Mouse (Mus musculus): ENCODE results near the gene Pcid2. TPM values are rescaled to one million over a fixed set of nuclear protein-coding genes. Genes with fewer than 3 reads are reported as not detected.
A peak's percentile ranks its signal among the peaks of the same experiment; 100 is the strongest.
"Not testable (repeated sequence)": the region's sequence is repeated elsewhere in the genome, so short reads cannot be mapped to it uniquely, and the experiment has no call there.

Pcid2 gene
- polyA plus RNA-seq, 1 experiment from 2014 or later, result 46.5 TPM

DNA sequence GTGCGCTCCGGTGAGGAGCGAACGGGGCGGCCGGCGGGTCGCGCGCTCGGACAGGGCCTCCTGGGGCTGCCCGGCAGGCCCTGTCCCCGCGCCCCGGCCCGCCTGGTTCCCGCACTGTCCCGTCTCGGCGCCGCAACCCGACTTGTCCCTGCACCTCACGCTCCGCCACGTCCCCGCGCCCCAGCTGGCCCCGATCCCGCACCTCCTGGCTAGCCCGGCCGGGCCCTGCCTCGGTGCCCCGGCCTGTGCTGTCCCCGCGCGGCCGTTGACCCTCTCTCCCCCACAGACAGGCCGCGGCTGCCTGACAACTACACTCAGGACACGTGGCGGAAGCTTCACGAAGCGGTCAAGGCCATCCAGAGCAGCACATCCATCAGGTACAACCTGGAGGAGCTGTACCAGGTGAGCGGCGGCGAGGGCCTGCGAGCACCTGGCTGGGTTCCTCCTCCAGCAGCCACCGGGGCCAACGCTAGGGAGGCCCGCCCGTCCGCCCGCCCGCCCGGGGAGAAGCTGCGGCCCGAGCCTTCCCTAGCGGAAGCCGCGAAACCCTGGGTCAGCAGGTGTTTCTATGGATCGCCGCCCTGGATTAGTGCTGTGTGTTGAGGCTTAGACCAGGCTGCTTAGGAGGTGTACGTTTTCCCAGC is 771 bp upstream of the Pcid2 start:
- WGBS, result under 1% methylated on average over 52 of the region's 63 CpGs
- peaks cover 30% of the 10 kb centered on the region for H3K4me1 ChIP-seq (ENCODE audit: insufficient read depth, low read length)
- H3K4me2 ChIP-seq (replicated peaks; ENCODE audit: low read depth, low read length), result peak overlapping the region; percentile 93
- peak overlapping the region; percentile 97 for H3K9ac ChIP-seq (replicated peaks; ENCODE audit: low read length)
- peak overlapping the region; percentile 76 for H3K4me3 ChIP-seq (ENCODE audit: low read length)
- peaks cover 6% of the 10 kb centered on the region for H3K36me3 ChIP-seq (ENCODE audit: insufficient read depth, low read length)
- H3K9me3 ChIP-seq (ENCODE audit: low read length), result no peaks in the 10 kb centered on the region
- ATAC-seq (ENCODE audit: low FRiP score, low TSS enrichment), result peak; percentile 80
- H3K27ac ChIP-seq (ENCODE audit: low read length), result peak overlapping the region; percentile 85
- no peaks in the 10 kb centered on the region for H3K27me3 ChIP-seq (ENCODE audit: insufficient read depth, low read length)

DNA sequence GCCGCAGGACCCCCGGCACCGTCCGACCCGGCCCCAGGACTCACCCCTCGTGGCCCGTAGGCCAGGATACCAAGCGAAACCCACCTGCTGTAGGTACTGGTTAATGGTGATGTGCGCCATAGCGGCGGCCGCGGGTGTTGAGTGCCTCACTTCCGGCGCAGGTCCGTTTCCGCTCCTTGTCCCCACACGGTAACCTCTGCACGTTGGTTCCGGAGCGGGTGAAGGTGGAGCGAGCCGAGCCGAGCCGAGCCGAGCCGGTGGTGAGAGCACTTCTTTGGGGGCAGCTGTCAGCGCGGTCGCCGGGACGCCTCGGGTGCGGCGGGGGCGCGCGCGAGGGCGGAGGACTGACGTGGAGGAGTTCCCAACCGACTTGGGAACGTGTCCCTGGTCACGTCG is 570 bp downstream of the Pcid2 start:
- peaks cover 6% of the 10 kb centered on the region for H3K36me3 ChIP-seq (ENCODE audit: insufficient read depth, low read length)
- no peaks in the 10 kb centered on the region for H3K27me3 ChIP-seq (ENCODE audit: insufficient read depth, low read length)
- H3K9ac ChIP-seq (replicated peaks; ENCODE audit: low read length), result peak overlapping the region; percentile 97
- under 1% methylated on average over 39 of the region's 45 CpGs for WGBS
- H3K4me1 ChIP-seq (ENCODE audit: insufficient read depth, low read length), result peaks cover 30% of the 10 kb centered on the region
- peak overlapping the region; percentile 76 for H3K4me3 ChIP-seq (ENCODE audit: low read length)
- H3K9me3 ChIP-seq (ENCODE audit: low read length), result no peaks in the 10 kb centered on the region
- ATAC-seq (ENCODE audit: low FRiP score, low TSS enrichment), result peak; percentile 82
- peak overlapping the region; percentile 92 for H3K27ac ChIP-seq (ENCODE audit: low read length)
- H3K4me2 ChIP-seq (replicated peaks; ENCODE audit: low read depth, low read length), result peak overlapping the region; percentile 95

DNA sequence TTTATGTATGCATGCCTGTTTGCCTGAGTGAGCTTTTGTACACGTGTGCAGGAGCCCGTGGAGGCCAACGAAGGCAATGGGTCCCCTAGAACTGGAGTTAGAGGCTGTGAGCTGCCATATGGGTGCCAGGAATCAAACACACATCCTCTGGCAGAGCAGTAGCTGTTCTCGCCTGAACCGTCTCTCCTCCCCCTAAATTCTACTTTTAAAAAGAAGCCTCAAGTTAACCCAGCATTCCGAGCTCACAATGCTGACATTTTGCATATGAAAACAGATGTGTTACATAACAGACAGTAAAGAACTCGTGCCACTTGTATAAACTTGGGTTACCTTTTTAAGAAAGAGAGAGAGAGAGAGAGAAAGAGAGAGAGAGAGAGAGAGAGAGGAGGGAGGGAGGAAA is 27.7 kb downstream of the Pcid2 start:
- no peak overlapping the region for H3K27ac ChIP-seq (ENCODE audit: low read length)
- H3K9me3 ChIP-seq (ENCODE audit: low read length), result no peaks in the 10 kb centered on the region
- H3K4me2 ChIP-seq (replicated peaks; ENCODE audit: low read depth, low read length), result no peak overlapping the region
- ATAC-seq (ENCODE audit: low FRiP score, low TSS enrichment), result no peak
- peaks cover 81% of the 10 kb centered on the region for H3K36me3 ChIP-seq (ENCODE audit: insufficient read depth, low read length)
- H3K27me3 ChIP-seq (ENCODE audit: insufficient read depth, low read length), result no peaks in the 10 kb centered on the region
- H3K4me3 ChIP-seq (ENCODE audit: low read length), result no peak overlapping the region
- no peaks in the 10 kb centered on the region for H3K4me1 ChIP-seq (ENCODE audit: insufficient read depth, low read length)
- WGBS, result 81% methylated on average over 7 of the region's 7 CpGs
- H3K9ac ChIP-seq (replicated peaks; ENCODE audit: low read length), result no peak overlapping the region

DNA sequence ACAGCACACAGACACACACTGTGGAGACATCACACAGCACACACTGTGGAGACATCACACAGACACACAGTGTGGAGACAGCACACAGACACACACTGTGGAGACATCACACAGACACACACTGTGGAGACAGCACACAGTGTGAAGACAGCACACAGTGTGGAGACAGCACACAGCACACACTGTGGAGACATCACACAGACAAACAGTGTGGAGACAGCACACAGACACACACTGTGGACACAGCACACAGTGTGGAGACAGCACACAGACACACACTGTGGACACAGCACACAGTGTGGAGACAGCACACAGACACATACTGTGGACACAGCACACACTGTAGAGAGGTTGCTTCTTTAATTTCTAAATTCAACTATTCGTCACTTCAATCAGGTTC is 29.7 kb downstream of the Pcid2 start:
- not testable (repeated sequence) for H3K27ac ChIP-seq (ENCODE audit: low read length); ATAC-seq (ENCODE audit: low FRiP score, low TSS enrichment); H3K4me1 ChIP-seq (ENCODE audit: insufficient read depth, low read length); H3K9me3 ChIP-seq (ENCODE audit: low read length); H3K4me3 ChIP-seq (ENCODE audit: low read length); H3K27me3 ChIP-seq (ENCODE audit: insufficient read depth, low read length); H3K4me2 ChIP-seq (replicated peaks; ENCODE audit: low read depth, low read length); H3K9ac ChIP-seq (replicated peaks; ENCODE audit: low read length)
- WGBS, result 94% methylated on average over 1 of the region's 1 CpGs
- peaks cover 65% of the 10 kb centered on the region for H3K36me3 ChIP-seq (ENCODE audit: insufficient read depth, low read length)

DNA sequence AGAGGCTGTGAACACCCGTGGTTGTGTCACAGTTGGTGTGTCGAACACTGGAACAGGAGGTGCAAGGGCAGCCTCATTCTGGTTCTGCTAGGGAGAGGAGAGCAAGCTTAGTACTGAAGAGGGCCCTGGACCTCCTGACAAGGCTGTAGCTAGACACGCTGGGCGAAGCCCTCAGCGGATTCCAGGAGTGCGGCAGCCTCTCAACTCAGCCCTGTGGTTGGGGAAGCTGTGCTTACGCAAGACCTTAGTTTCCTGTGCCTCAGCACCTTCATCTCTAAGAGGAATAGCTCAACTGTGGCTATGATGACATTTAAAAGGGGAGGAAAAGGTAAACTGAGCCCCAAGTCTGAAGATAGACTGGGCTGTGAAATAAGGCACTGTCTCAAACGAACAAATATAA is 30.2 kb downstream of the Pcid2 start:
- Histone ChIP-seq H3K4me1 (ENCODE audit: insufficient read depth, low read length) (no peaks in the 10 kb centered on the region), H3K9ac (replicated peaks; ENCODE audit: low read length) (no peak overlapping the region), H3K4me3 (ENCODE audit: low read length) (no peak overlapping the region), H3K27ac (ENCODE audit: low read length) (no peak overlapping the region), H3K9me3 (ENCODE audit: low read length) (no peaks in the 10 kb centered on the region), H3K27me3 (ENCODE audit: insufficient read depth, low read length) (no peaks in the 10 kb centered on the region), H3K36me3 (ENCODE audit: insufficient read depth, low read length) (peaks cover 60% of the 10 kb centered on the region), H3K4me2 (replicated peaks; ENCODE audit: low read depth, low read length) (no peak overlapping the region)
- ATAC-seq (ENCODE audit: low FRiP score, low TSS enrichment), result no peak
- 94% methylated on average over 8 of the region's 8 CpGs for WGBS

DNA sequence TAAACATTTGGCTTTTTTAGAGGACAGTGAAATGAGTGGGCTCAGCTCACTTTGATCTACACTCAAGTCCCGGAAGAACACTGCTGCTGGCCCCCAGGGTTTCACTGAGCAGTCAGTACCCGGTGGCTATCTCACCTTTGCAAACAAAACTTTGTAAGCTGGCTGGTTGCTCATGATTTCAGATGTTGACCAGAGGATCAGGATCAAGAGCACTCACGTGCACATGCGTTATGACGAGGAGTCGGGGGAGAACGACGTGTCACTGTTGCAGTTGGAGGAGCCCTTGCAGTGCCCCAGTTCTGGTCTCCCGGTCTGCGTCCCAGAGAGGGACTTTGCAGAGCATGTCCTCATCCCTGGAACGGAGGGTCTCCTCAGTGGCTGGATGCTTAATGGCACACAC is 32.0 kb downstream of the Pcid2 start:
- no peaks in the 10 kb centered on the region for H3K9me3 ChIP-seq (ENCODE audit: low read length)
- peaks cover 44% of the 10 kb centered on the region for H3K36me3 ChIP-seq (ENCODE audit: insufficient read depth, low read length)
- no peak overlapping the region for H3K27ac ChIP-seq (ENCODE audit: low read length)
- ATAC-seq (ENCODE audit: low FRiP score, low TSS enrichment), result no peak
- H3K9ac ChIP-seq (replicated peaks; ENCODE audit: low read length), result no peak overlapping the region
- H3K4me3 ChIP-seq (ENCODE audit: low read length), result no peak overlapping the region
- WGBS, result 92% methylated on average over 11 of the region's 11 CpGs
- H3K4me1 ChIP-seq (ENCODE audit: insufficient read depth, low read length), result no peaks in the 10 kb centered on the region
- H3K4me2 ChIP-seq (replicated peaks; ENCODE audit: low read depth, low read length), result no peak overlapping the region
- no peaks in the 10 kb centered on the region for H3K27me3 ChIP-seq (ENCODE audit: insufficient read depth, low read length)

DNA sequence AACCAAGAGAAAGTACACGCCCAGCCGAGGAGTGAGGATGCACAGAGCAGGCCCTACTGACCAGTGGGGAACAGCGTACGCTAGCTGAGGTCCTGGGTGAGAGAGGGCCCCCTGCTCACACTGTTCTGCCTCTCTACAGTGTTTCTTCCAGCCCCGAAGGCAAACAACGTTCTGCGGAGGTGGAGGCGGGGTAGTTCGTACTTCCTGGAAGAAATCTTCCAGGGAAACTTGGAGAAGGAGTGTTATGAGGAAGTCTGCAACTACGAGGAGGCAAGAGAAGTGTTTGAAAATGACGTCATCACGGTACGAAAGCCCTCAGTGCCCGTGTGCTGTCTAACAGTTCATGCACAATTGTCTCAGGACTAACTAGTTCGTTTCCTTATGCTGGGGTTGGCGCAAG is 42.1 kb downstream of the Pcid2 start:
- H3K27ac ChIP-seq (ENCODE audit: low read length), result no peak overlapping the region
- 70% methylated on average over 16 of the region's 16 CpGs for WGBS
- no peak for ATAC-seq (ENCODE audit: low FRiP score, low TSS enrichment)
- no peaks in the 10 kb centered on the region for H3K27me3 ChIP-seq (ENCODE audit: insufficient read depth, low read length)
- H3K4me3 ChIP-seq (ENCODE audit: low read length), result no peak overlapping the region
- no peaks in the 10 kb centered on the region for H3K4me1 ChIP-seq (ENCODE audit: insufficient read depth, low read length)
- no peaks in the 10 kb centered on the region for H3K9me3 ChIP-seq (ENCODE audit: low read length)
- H3K4me2 ChIP-seq (replicated peaks; ENCODE audit: low read depth, low read length), result no peak overlapping the region
- no peaks in the 10 kb centered on the region for H3K36me3 ChIP-seq (ENCODE audit: insufficient read depth, low read length)
- no peak overlapping the region for H3K9ac ChIP-seq (replicated peaks; ENCODE audit: low read length)

DNA sequence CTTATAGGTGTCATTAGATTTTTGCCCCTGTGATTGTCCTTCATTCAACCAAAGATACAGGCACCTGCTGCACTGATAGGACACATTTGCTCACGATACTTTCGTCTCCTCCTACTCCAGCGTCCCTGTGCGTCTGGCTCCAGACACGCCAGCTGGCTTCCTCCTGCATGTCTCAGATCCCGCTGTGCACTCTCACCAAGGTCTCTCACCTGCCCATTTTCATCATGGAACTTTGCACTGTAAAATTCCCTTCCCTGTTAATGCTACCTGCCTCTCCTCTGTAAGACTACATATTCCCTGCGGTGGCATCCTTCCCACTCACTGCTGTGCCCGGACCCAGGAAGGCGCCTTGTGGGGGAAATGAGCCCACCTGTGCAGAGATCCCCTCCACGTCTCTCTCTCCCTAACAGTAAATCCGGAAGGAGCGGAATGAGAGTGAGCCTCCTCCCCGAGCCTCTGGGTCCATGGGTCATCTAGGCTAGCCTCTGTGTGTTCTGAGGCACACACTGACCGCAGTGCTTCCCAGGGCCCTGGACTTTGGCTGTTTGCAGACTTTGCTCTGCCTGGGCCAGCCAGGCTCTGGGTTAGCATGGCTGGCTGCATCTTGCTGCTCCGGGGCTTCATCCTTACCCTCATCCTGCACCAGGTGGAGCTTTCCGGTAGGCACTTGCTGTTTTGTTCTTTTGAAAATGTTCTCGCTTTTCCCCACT is 44.7 kb downstream of the Pcid2 start, which contains the start of gene Proz:
Gene Proz, plus strand, starts transcription at position 474 of the 710 bp plus-strand sequence.
- Histone ChIP-seq H3K9ac (replicated peaks; ENCODE audit: low read length) (no peak within 1 kb of the TSS), H3K4me1 (ENCODE audit: insufficient read depth, low read length) (no peaks in the 10 kb centered on the region), H3K9me3 (ENCODE audit: low read length) (no peaks in the 10 kb centered on the region), H3K4me2 (replicated peaks; ENCODE audit: low read depth, low read length) (no peak within 1 kb of the TSS), H3K4me3 (ENCODE audit: low read length) (no peak within 1 kb of the TSS), H3K27ac (ENCODE audit: low read length) (peak within 1 kb of the TSS; percentile 59; the same call in 1 of the 2 replicates), H3K27me3 (ENCODE audit: insufficient read depth, low read length) (no peaks in the 10 kb centered on the region), H3K36me3 (ENCODE audit: insufficient read depth, low read length) (no peaks in the 10 kb centered on the region)
- ATAC-seq (ENCODE audit: low FRiP score, low TSS enrichment), result peak; percentile 96
- 73% methylated on average over 17 of the region's 17 CpGs for WGBS

DNA sequence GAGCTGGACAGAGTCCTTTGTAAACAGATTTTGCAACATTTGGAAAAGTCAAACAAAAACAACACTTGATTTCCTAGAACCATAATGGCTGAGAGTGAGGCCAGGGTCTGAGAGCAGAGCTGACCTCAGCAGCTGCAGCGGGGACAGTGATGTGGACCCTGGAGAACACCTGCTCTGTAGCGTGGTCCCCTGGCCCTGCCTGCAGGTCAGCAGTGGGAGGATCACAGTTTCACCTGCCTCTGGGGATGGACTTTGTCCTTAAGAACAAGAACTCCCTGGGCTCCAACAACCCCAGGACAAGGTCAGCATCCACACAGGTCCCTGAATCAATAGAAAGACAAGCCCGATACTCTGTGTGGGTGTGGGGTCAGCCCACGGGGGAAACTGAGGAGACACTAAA is 47.9 kb downstream of the Pcid2 start:
- Histone ChIP-seq H3K27ac (ENCODE audit: low read length) (no peak overlapping the region), H3K36me3 (ENCODE audit: insufficient read depth, low read length) (no peaks in the 10 kb centered on the region), H3K4me1 (ENCODE audit: insufficient read depth, low read length) (no peaks in the 10 kb centered on the region), H3K4me2 (replicated peaks; ENCODE audit: low read depth, low read length) (no peak overlapping the region), H3K9me3 (ENCODE audit: low read length) (no peaks in the 10 kb centered on the region), H3K4me3 (ENCODE audit: low read length) (no peak overlapping the region), H3K9ac (replicated peaks; ENCODE audit: low read length) (no peak overlapping the region), H3K27me3 (ENCODE audit: insufficient read depth, low read length) (no peaks in the 10 kb centered on the region)
- WGBS, result 69% methylated on average over 4 of the region's 4 CpGs
- no peak for ATAC-seq (ENCODE audit: low FRiP score, low TSS enrichment)

DNA sequence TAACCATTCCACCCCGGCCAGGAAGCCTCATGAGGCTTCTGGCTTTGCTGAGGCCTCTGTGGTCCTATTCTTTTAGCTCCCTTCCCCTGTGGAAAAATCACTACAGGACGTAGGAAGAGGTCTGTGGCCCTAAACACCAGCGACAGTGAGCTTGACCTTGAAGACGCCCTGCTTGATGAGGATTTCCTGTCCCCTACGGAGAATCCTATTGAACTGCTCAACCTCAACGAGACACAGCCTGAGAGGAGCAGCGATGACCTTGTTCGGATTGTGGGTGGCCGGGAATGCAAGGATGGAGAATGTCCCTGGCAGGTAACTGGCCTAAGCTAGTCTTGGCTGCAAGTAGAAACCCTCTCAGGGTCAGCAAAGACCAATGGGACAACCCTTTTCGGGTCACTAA is 54.7 kb downstream of the Pcid2 start:
- H3K4me3 ChIP-seq (ENCODE audit: low read length), result no peak overlapping the region
- no peak overlapping the region for H3K9ac ChIP-seq (replicated peaks; ENCODE audit: low read length)
- no peaks in the 10 kb centered on the region for H3K27me3 ChIP-seq (ENCODE audit: insufficient read depth, low read length)
- no peak for ATAC-seq (ENCODE audit: low FRiP score, low TSS enrichment)
- H3K4me2 ChIP-seq (replicated peaks; ENCODE audit: low read depth, low read length), result no peak overlapping the region
- 80% methylated on average over 10 of the region's 10 CpGs for WGBS
- H3K4me1 ChIP-seq (ENCODE audit: insufficient read depth, low read length), result no peaks in the 10 kb centered on the region
- no peaks in the 10 kb centered on the region for H3K36me3 ChIP-seq (ENCODE audit: insufficient read depth, low read length)
- no peaks in the 10 kb centered on the region for H3K9me3 ChIP-seq (ENCODE audit: low read length)
- H3K27ac ChIP-seq (ENCODE audit: low read length), result no peak overlapping the region
